Mouse (Mus musculus): ENCODE measurements around the gene Ankrd13d. TPM values are rescaled to one million over a fixed set of nuclear protein-coding genes. Genes with fewer than 3 reads are reported as not detected.

The Ankrd13d gene
- polyA plus RNA-seq, 1 experiment from 2014 or later: 7.6 TPM

DNA sequence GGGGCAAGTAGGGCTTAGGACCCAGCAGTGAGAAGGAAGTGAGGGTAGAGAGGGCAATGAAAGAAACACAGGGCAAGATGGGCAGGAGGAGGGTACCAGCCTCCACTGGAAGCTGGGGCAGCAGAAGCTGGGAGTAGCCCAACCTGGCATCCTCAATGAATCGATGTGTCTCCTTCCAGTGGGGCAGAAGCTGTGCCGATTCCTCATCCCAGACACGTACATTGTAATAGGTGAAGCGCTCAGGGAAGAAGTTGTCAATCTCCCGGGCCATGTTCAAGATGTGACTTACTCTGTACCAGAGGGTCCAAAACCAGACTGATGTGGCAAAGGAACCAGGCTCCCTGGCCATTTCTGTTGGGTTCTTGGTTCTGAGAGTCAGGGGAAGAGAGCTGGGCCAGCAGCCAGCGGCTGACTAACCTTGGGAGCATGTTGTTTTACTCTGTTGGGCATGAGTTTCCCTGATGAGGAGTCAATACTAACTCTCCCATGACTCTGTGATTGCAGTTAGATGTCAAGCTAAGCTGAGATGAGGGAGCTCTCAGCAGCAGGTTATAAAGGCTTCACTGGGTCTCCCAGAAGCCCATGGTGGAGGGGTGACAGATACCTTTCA, 18.7 kb downstream of the Ankrd13d start:
- no peak overlapping the region for H3K4me2 ChIP-seq (ENCODE audit: low read depth, low read length)
- H3K27me3 ChIP-seq (replicated peaks; ENCODE audit: control insufficient read depth, insufficient read depth, low read length): no peaks in the 10 kb centered on the region
- no peak for DNase-seq (ENCODE audit: low spot score)
- H3K36me3 ChIP-seq (ENCODE audit: control insufficient read depth, insufficient read depth, low read length): no peaks in the 10 kb centered on the region
- no peak for ATAC-seq (ENCODE audit: low read depth)
- H3K27ac ChIP-seq (replicated peaks; ENCODE audit: low read depth, low read length): no peak overlapping the region
- no peak overlapping the region for H3K9ac ChIP-seq (ENCODE audit: low read depth, low read length)
- 95% methylated on average over 6 of the region's 6 CpGs for WGBS
- 0 out of 2 replicates have a peak, but pooled peaks cover 3% of the 10 kb centered on the region for H3K4me1 ChIP-seq (ENCODE audit: control insufficient read depth, insufficient read depth, low read length)
- H3K4me3 ChIP-seq (ENCODE audit: low read depth, low read length): no peak overlapping the region
- H3K9me3 ChIP-seq (ENCODE audit: control insufficient read depth, low read length): no peaks in the 10 kb centered on the region

DNA sequence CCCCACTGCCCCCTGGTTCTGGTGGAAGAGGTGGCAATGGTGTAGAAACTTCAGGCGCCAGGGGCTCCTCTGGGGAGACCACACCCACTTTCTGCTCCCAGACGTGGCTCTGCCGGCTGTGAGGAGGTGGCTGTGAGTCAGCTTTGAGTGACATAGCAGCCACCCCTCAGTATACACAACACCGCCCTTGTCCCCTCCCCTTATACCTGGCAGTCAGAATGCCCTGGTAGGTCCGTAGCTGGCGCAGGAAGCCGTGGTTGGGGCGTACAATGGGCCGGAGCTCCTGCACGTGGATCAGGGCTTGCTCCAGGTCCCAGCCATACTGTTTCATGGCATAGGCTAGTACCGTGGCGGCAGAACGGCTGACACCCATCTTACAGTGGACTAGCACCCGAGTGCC, 19.2 kb downstream of the Ankrd13d start:
- Histone ChIP-seq H3K4me2 (ENCODE audit: low read depth, low read length) (no peak overlapping the region), H3K4me1 (ENCODE audit: control insufficient read depth, insufficient read depth, low read length) (0 out of 2 replicates have a peak, but pooled peaks cover 3% of the 10 kb centered on the region), H3K4me3 (ENCODE audit: low read depth, low read length) (no peak overlapping the region), H3K9me3 (ENCODE audit: control insufficient read depth, low read length) (no peaks in the 10 kb centered on the region), H3K36me3 (ENCODE audit: control insufficient read depth, insufficient read depth, low read length) (no peaks in the 10 kb centered on the region), H3K9ac (ENCODE audit: low read depth, low read length) (no peak overlapping the region), H3K27me3 (replicated peaks; ENCODE audit: control insufficient read depth, insufficient read depth, low read length) (no peaks in the 10 kb centered on the region), H3K27ac (replicated peaks; ENCODE audit: low read depth, low read length) (no peak overlapping the region)
- DNase-seq (ENCODE audit: low spot score) (no peak), ATAC-seq (ENCODE audit: low read depth) (peak; percentile 16; the same call in 1 of the 2 replicates)
- 62% methylated on average over 14 of the region's 14 CpGs for WGBS

- Histone ChIP-seq H3K4me1 (ENCODE audit: control insufficient read depth, insufficient read depth, low read length) (no peaks in the 10 kb centered on the region), H3K9ac (ENCODE audit: low read depth, low read length) (no peak overlapping the region), H3K9me3 (ENCODE audit: control insufficient read depth, low read length) (no peaks in the 10 kb centered on the region), H3K36me3 (ENCODE audit: control insufficient read depth, insufficient read depth, low read length) (no peaks in the 10 kb centered on the region), H3K4me3 (ENCODE audit: low read depth, low read length) (no peak overlapping the region), H3K4me2 (ENCODE audit: low read depth, low read length) (no peak overlapping the region), H3K27me3 (replicated peaks; ENCODE audit: control insufficient read depth, insufficient read depth, low read length) (no peaks in the 10 kb centered on the region), H3K27ac (replicated peaks; ENCODE audit: low read depth, low read length) (no peak overlapping the region)
- WGBS: 66% methylated on average over 6 of the region's 6 CpGs
- ATAC-seq (ENCODE audit: low read depth) (no peak), DNase-seq (ENCODE audit: low spot score) (no peak)
Observed at GRCm38 (mm10) chr19:4262756-4263155, 20.2 kb downstream of the Ankrd13d start.

DNA sequence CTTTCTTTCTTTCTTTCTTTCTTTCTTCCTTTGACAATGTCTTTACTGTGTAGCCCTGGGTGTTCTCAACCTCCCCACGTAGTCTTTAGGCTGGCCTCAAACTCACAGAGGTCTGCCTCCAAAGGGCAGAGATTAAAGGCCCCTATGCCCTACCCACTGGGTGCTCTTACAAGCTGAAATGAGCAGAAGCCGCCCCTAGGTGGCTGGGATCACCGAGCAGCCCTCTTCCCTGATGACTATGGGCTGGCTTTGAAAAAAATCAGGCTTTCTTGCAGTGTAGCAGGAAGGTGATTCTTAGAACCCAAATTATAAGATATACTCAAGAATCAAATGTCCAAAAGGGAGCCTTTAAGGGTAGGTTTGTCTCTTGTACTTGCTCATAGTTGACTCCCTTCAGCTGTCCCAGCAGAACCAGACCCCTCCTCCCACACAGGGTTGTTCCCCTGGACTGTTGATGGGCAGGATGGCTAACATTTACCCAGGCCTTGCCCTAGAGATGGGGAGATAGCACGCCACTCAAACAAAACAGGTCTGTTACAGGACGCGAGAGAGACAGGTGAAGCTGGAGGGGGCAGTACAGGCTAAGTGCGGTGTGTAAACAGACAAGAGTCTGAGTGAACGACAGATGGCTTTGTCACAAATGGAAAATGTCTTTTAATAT, 21.8 kb downstream of the Ankrd13d start:
- ATAC-seq (ENCODE audit: low read depth) (no peak), DNase-seq (ENCODE audit: low spot score) (no peak)
- H3K9ac ChIP-seq (ENCODE audit: low read depth, low read length): no peak overlapping the region
- no peak overlapping the region for H3K27ac ChIP-seq (replicated peaks; ENCODE audit: low read depth, low read length)
- no peak overlapping the region for H3K4me2 ChIP-seq (ENCODE audit: low read depth, low read length)
- H3K27me3 ChIP-seq (replicated peaks; ENCODE audit: control insufficient read depth, insufficient read depth, low read length): no peaks in the 10 kb centered on the region
- H3K9me3 ChIP-seq (ENCODE audit: control insufficient read depth, low read length): no peaks in the 10 kb centered on the region
- no peaks in the 10 kb centered on the region for H3K36me3 ChIP-seq (ENCODE audit: control insufficient read depth, insufficient read depth, low read length)
- H3K4me1 ChIP-seq (ENCODE audit: control insufficient read depth, insufficient read depth, low read length): no peaks in the 10 kb centered on the region
- no peak overlapping the region for H3K4me3 ChIP-seq (ENCODE audit: low read depth, low read length)
- 47% methylated on average over 8 of the region's 8 CpGs for WGBS

DNA sequence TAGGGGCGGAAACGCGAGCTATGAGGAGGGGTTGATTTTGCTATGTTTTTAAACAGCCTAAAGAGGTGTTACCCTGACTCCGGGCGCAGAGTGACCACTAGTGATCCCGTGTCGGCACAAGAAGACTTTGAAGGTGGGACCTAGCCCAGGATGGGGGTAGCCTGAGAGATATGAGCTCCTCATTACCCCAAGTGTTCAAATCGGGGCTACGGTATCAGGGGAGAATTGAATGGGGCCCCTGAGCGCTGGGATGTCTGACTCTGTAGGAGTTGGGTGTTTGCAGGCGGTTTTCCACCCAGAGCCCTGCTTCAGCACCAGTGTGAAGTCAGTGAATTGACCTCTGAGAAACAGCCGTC, 25.1 kb downstream of the Ankrd13d start:
- DNase-seq (ENCODE audit: low spot score) (no peak), ATAC-seq (ENCODE audit: low read depth) (no peak; the same call in 1 of the 2 replicates)
- WGBS: 22% methylated on average over 12 of the region's 12 CpGs
- Histone ChIP-seq H3K4me2 (ENCODE audit: low read depth, low read length) (peak overlapping the region; percentile 74), H3K9ac (ENCODE audit: low read depth, low read length) (peak overlapping the region; percentile 68), H3K27ac (replicated peaks; ENCODE audit: low read depth, low read length) (no peak overlapping the region), H3K4me1 (ENCODE audit: control insufficient read depth, insufficient read depth, low read length) (no peaks in the 10 kb centered on the region), H3K9me3 (ENCODE audit: control insufficient read depth, low read length) (no peaks in the 10 kb centered on the region), H3K36me3 (ENCODE audit: control insufficient read depth, insufficient read depth, low read length) (no peaks in the 10 kb centered on the region), H3K27me3 (replicated peaks; ENCODE audit: control insufficient read depth, insufficient read depth, low read length) (no peaks in the 10 kb centered on the region), H3K4me3 (ENCODE audit: low read depth, low read length) (peak overlapping the region; percentile 58)

DNA sequence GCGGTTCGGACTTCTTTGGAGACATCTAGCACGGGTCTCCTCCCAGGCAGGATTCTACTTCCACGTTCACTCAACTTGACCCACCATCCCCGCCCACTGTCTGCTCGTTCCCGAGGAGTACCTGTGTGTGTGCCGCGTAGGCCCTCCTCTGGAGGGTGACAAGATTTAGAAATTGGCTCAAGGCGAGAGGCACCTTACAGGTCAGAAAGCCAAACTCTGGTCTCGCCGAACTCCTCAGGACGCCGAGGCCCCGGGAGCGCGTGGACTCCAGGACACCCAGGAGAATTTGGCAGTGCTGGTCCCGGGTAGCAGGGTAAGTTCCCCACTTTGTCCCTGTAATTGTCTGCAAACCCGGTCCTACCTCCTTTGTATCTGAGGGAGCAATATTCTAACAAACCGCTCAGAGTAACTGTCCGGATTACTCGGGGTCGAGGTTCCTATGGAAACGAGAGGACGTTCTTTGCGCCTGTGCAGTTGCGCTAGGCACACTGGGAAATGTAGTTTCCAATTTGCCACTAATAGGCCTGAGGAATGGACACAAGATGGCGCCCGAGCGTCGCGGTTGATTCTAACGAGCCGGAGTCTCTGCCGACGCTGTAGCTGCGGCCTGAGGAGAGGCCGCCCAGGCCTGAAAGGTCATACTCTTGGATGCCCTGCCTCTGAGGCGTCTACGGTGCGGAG, 25.6 kb downstream of the Ankrd13d start:
- peak; percentile 97 for DNase-seq (ENCODE audit: low spot score)
- no peaks in the 10 kb centered on the region for H3K4me1 ChIP-seq (ENCODE audit: control insufficient read depth, insufficient read depth, low read length)
- H3K27ac ChIP-seq (replicated peaks; ENCODE audit: low read depth, low read length): no peak overlapping the region
- WGBS: under 1% methylated on average over 41 of the region's 41 CpGs
- peak overlapping the region; percentile 58 for H3K4me3 ChIP-seq (ENCODE audit: low read depth, low read length)
- H3K9me3 ChIP-seq (ENCODE audit: control insufficient read depth, low read length): no peaks in the 10 kb centered on the region
- peak; percentile 92 for ATAC-seq (ENCODE audit: low read depth)
- no peaks in the 10 kb centered on the region for H3K36me3 ChIP-seq (ENCODE audit: control insufficient read depth, insufficient read depth, low read length)
- peak overlapping the region; percentile 68 for H3K9ac ChIP-seq (ENCODE audit: low read depth, low read length)
- no peaks in the 10 kb centered on the region for H3K27me3 ChIP-seq (replicated peaks; ENCODE audit: control insufficient read depth, insufficient read depth, low read length)
- peak overlapping the region; percentile 74 for H3K4me2 ChIP-seq (ENCODE audit: low read depth, low read length)

DNA sequence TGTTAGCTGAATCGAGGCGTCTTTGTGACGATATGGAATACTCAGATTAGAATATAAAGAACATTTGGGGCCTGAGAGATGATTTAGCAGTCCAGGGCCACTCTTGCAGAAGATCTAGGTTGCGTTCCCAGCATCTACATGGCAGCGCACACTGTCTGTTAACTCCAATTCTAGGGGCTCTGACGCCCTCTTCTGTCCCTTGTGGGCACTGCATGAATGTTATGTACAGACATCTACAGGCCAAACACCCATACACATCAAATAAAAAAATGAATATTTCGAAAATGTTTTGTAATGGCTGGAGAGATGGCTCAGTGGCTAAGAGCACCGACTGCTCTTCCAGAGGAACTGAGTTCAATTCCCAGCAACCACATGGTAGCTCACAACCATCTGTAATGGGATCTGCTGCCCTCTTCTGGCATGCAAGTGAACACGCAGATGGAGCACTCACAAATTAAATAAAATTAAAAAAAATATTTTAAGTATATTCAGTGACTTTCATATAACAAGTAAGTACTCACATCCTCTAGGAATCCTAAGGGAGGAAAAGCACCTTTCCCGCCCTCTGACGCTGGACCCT, 27.3 kb downstream of the Ankrd13d start:
- Histone ChIP-seq H3K4me2 (ENCODE audit: low read depth, low read length) (no peak overlapping the region), H3K27me3 (replicated peaks; ENCODE audit: control insufficient read depth, insufficient read depth, low read length) (no peaks in the 10 kb centered on the region), H3K4me1 (ENCODE audit: control insufficient read depth, insufficient read depth, low read length) (no peaks in the 10 kb centered on the region), H3K36me3 (ENCODE audit: control insufficient read depth, insufficient read depth, low read length) (no peaks in the 10 kb centered on the region), H3K4me3 (ENCODE audit: low read depth, low read length) (no peak overlapping the region), H3K27ac (replicated peaks; ENCODE audit: low read depth, low read length) (no peak overlapping the region), H3K9ac (ENCODE audit: low read depth, low read length) (no peak overlapping the region), H3K9me3 (ENCODE audit: control insufficient read depth, low read length) (no peaks in the 10 kb centered on the region)
- 71% methylated on average over 11 of the region's 11 CpGs for WGBS
- DNase-seq (ENCODE audit: low spot score) (no peak), ATAC-seq (ENCODE audit: low read depth) (no peak)

- Histone ChIP-seq H3K4me2 (ENCODE audit: low read depth, low read length) (no peak overlapping the region), H3K4me3 (ENCODE audit: low read depth, low read length) (no peak overlapping the region), H3K36me3 (ENCODE audit: control insufficient read depth, insufficient read depth, low read length) (no peaks in the 10 kb centered on the region), H3K4me1 (ENCODE audit: control insufficient read depth, insufficient read depth, low read length) (no peaks in the 10 kb centered on the region), H3K9ac (ENCODE audit: low read depth, low read length) (no peak overlapping the region), H3K9me3 (ENCODE audit: control insufficient read depth, low read length) (no peaks in the 10 kb centered on the region), H3K27me3 (replicated peaks; ENCODE audit: control insufficient read depth, insufficient read depth, low read length) (no peaks in the 10 kb centered on the region), H3K27ac (replicated peaks; ENCODE audit: low read depth, low read length) (no peak overlapping the region)
- 84% methylated on average over 7 of the region's 7 CpGs for WGBS
- no peak for DNase-seq (ENCODE audit: low spot score)
- ATAC-seq (ENCODE audit: low read depth): no peak
Observed at GRCm38 (mm10) chr19:4254230-4254629, 28.7 kb downstream of the Ankrd13d start.
